Mouse (Mus musculus): Measurements from ENCODE around the gene Gm17402. TPM values are rescaled to one million over a fixed set of nuclear protein-coding genes. Genes with fewer than 3 reads are reported as not detected.

Gene Gm17402
- polyA plus RNA-seq (2016; fragmentation: Nextera tagmentation; extraction: Ambion mirVana), result not detected in 2 replicates

GRCm38 (mm10) chr3:67375063-67375462 lies at the start of gene Gm17402:
Gm17402 (minus strand) TSS chr3:67375163.
- Histone ChIP-seq H3K36me3 (no peaks in the 10 kb centered on the region), H3K27me3 (peaks cover 20% of the 10 kb centered on the region), H3K4me1 (peaks cover 4% of the 10 kb centered on the region; the same call in 1 of the 2 replicates), H3K4me3 (peak within 1 kb of the TSS; percentile 53), H3K9me3 (no peaks in the 10 kb centered on the region), H3K9ac (replicated peaks) (peak within 1 kb of the TSS; percentile 59), H3K27ac (replicated peaks) (no peak within 1 kb of the TSS), H3K4me2 (replicated peaks) (peak within 1 kb of the TSS; percentile 86)
- WGBS, result 55% methylated on average over 3 of the region's 3 CpGs
- no peak for ATAC-seq (ENCODE audit: low FRiP score, low read depth)

- no peak for ATAC-seq (ENCODE audit: low FRiP score, low read depth)
- Histone ChIP-seq H3K36me3 (no peaks in the 10 kb centered on the region), H3K4me1 (peaks cover 4% of the 10 kb centered on the region; the same call in 1 of the 2 replicates), H3K9me3 (no peaks in the 10 kb centered on the region), H3K27me3 (peaks cover 8% of the 10 kb centered on the region), H3K9ac (replicated peaks) (no peak overlapping the region), H3K4me3 (no peak overlapping the region), H3K4me2 (replicated peaks) (no peak overlapping the region), H3K27ac (replicated peaks) (no peak overlapping the region)
Observed at GRCm38 (mm10) chr3:67378215-67378614, 3.3 kb upstream of the Gm17402 start.

DNA sequence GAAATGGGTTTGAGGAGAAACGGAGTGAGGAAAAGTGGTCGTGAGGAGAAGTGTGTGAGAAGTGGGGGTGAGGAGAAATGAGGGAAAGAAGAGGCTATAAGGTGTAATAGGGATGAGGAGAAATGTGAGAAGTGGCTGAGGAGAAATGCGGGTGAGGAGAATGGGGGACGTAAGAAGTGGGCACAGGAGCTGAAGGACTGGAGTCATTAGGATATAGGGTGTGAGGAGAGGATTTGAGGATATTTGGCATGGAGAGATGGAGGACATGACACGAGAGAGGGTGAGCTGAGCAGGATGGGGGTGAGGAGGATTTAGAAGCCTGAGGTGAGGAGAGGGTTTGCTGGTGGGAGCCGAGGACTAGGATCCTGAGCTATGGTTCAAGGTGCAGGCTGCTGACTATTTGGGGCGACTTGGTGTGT lies 594 bp downstream of the Gm17402 start:
- 35% methylated on average over 7 of the region's 7 CpGs for WGBS
- H3K4me1 ChIP-seq, result peaks cover 4% of the 10 kb centered on the region; the same call in 1 of the 2 replicates
- H3K27me3 ChIP-seq, result peaks cover 20% of the 10 kb centered on the region
- peak overlapping the region; percentile 59 for H3K9ac ChIP-seq (replicated peaks)
- H3K9me3 ChIP-seq, result no peaks in the 10 kb centered on the region
- peak overlapping the region; percentile 53 for H3K4me3 ChIP-seq
- peak; percentile 64 for ATAC-seq (ENCODE audit: low FRiP score, low read depth)
- no peaks in the 10 kb centered on the region for H3K36me3 ChIP-seq
- peak overlapping the region; percentile 86 for H3K4me2 ChIP-seq (replicated peaks)
- no peak overlapping the region for H3K27ac ChIP-seq (replicated peaks)

GRCm38 (mm10) chr3:67373872-67374271 lies 1.1 kb downstream of the Gm17402 start, which contains the start of gene Mlf1:
Mlf1 (plus strand) TSS chr3:67374097.
- Histone ChIP-seq H3K9ac (replicated peaks) (peak within 1 kb of the TSS; percentile 59), H3K4me3 (peak within 1 kb of the TSS; percentile 53), H3K27me3 (peaks cover 20% of the 10 kb centered on the region), H3K9me3 (no peaks in the 10 kb centered on the region), H3K4me2 (replicated peaks) (peak within 1 kb of the TSS; percentile 86), H3K27ac (replicated peaks) (no peak within 1 kb of the TSS), H3K4me1 (peaks cover 4% of the 10 kb centered on the region; the same call in 1 of the 2 replicates), H3K36me3 (no peaks in the 10 kb centered on the region)
- ATAC-seq (ENCODE audit: low FRiP score, low read depth), result peak; percentile 97
- WGBS, result under 1% methylated on average over 35 of the region's 35 CpGs

- no peak for ATAC-seq (ENCODE audit: low FRiP score, low read depth)
Observed at GRCm38 (mm10) chr3:67372781-67373180, 2.2 kb downstream of the Gm17402 start.

DNA sequence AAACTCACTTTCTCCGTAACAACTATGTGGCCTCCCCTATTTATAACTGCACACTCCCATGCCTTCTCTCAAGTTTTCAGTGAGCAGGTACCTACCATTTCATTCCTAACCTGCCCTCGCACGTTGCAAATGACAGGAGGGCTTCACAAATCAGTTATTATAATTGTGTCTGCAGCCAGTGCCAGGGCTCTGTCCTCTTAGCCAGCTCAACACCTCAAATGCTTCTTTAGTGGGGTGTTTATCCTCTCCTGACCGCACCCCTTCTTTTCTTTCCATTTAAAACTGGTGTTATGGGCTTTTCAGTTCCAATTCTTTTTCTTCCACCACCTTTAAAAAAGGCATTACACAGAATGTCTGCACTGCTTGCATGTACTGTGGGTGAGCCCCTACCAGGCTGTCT lies 2.8 kb downstream of the Gm17402 start:
- 83% methylated on average over 4 of the region's 4 CpGs for WGBS
- Histone ChIP-seq H3K9me3 (no peaks in the 10 kb centered on the region), H3K27me3 (peaks cover 20% of the 10 kb centered on the region), H3K4me3 (no peak overlapping the region), H3K4me1 (peaks cover 4% of the 10 kb centered on the region; the same call in 1 of the 2 replicates), H3K9ac (replicated peaks) (no peak overlapping the region), H3K27ac (replicated peaks) (no peak overlapping the region), H3K36me3 (no peaks in the 10 kb centered on the region), H3K4me2 (replicated peaks) (no peak overlapping the region)
- no peak for ATAC-seq (ENCODE audit: low FRiP score, low read depth)

More at GRCm38 (mm10) chr3:67372781-67373180, 2.2 kb downstream of the Gm17402 start:
- H3K36me3 ChIP-seq, result no peaks in the 10 kb centered on the region
- no peak overlapping the region for H3K27ac ChIP-seq (replicated peaks)
- WGBS, result 67% methylated on average over 5 of the region's 5 CpGs
- H3K27me3 ChIP-seq, result peaks cover 20% of the 10 kb centered on the region
- no peaks in the 10 kb centered on the region for H3K9me3 ChIP-seq
- H3K4me3 ChIP-seq, result no peak overlapping the region
- H3K4me2 ChIP-seq (replicated peaks), result no peak overlapping the region
- no peak overlapping the region for H3K9ac ChIP-seq (replicated peaks)
- peaks cover 4% of the 10 kb centered on the region; the same call in 1 of the 2 replicates for H3K4me1 ChIP-seq

DNA sequence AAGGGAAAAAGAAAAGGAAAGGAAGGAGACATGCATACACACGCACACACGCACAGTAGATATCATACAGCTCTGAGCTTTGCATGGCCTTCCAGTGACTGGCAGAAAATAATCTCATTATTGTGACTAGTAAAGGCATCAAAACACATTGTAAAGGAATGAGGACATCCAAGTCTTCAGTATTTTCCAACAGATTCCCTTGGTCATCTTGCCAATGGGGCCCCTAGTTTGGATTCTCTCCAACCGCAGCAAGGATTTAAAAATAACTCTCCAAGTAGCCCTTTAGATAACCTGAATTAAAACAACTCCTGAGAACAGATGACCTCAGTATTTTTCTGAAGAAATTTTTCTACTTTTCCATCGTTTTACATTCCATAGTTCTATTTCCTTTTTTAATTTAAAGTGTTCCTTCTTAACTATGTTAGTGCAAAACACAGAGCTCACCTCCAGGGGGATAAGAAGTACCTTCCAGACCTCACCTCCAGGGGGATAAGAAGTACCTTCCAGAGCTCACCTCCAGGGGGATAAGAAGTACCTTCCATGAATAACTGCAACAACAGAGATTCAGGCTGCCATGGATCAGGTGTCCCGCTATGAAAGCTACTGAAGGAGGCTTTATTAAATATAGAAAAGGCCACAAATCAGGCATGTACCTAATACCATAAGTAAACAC lies 5.4 kb downstream of the Gm17402 start:
- Histone ChIP-seq H3K4me2 (replicated peaks) (no peak overlapping the region), H3K9me3 (no peaks in the 10 kb centered on the region), H3K27ac (replicated peaks) (no peak overlapping the region), H3K27me3 (peaks cover 17% of the 10 kb centered on the region), H3K4me3 (no peak overlapping the region), H3K4me1 (peaks cover 4% of the 10 kb centered on the region; the same call in 1 of the 2 replicates), H3K9ac (replicated peaks) (no peak overlapping the region), H3K36me3 (no peaks in the 10 kb centered on the region)
- 88% methylated on average over 5 of the region's 5 CpGs for WGBS
- no peak for ATAC-seq (ENCODE audit: low FRiP score, low read depth)

DNA sequence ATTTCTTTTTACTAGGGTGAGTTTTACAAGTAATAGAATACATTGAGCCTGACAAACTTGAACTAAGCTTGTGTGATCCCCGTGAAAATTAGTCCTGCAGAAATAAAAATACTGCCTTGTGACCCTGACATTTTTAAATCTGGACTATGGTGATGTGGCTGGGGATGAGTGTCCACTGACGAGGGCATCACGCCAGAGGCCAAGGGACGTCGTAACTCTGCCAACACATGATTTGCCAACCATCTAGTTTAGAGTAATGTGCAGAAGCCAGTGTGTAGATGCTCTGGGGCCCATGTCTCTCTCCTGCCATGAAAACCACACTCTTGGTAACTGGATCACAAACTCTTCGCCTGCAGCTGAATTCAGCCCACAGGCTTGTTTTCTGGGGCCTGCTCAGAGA lies 7.5 kb downstream of the Gm17402 start:
- H3K9ac ChIP-seq (replicated peaks), result no peak overlapping the region
- no peak overlapping the region for H3K4me3 ChIP-seq
- H3K4me1 ChIP-seq, result no peaks in the 10 kb centered on the region
- H3K27me3 ChIP-seq, result peaks cover 5% of the 10 kb centered on the region
- 91% methylated on average over 6 of the region's 6 CpGs for WGBS
- no peak overlapping the region for H3K27ac ChIP-seq (replicated peaks)
- H3K36me3 ChIP-seq, result no peaks in the 10 kb centered on the region
- H3K4me2 ChIP-seq (replicated peaks), result no peak overlapping the region
- ATAC-seq (ENCODE audit: low FRiP score, low read depth), result no peak
- H3K9me3 ChIP-seq, result no peaks in the 10 kb centered on the region

GRCm38 (mm10) chr3:67366087-67366892 lies 8.7 kb downstream of the Gm17402 start:
- H3K36me3 ChIP-seq, result no peaks in the 10 kb centered on the region
- no peak overlapping the region for H3K27ac ChIP-seq (replicated peaks)
- H3K27me3 ChIP-seq, result no peaks in the 10 kb centered on the region
- no peak for ATAC-seq (ENCODE audit: low FRiP score, low read depth)
- H3K4me2 ChIP-seq (replicated peaks), result no peak overlapping the region
- no peaks in the 10 kb centered on the region for H3K4me1 ChIP-seq
- H3K9me3 ChIP-seq, result no peaks in the 10 kb centered on the region
- H3K4me3 ChIP-seq, result no peak overlapping the region
- WGBS, result 70% methylated on average over 4 of the region's 4 CpGs
- no peak overlapping the region for H3K9ac ChIP-seq (replicated peaks)

- 85% methylated on average over 7 of the region's 7 CpGs for WGBS
- Histone ChIP-seq H3K27ac (replicated peaks) (no peak overlapping the region), H3K27me3 (no peaks in the 10 kb centered on the region), H3K4me1 (no peaks in the 10 kb centered on the region), H3K4me2 (replicated peaks) (no peak overlapping the region), H3K9me3 (no peaks in the 10 kb centered on the region), H3K36me3 (no peaks in the 10 kb centered on the region), H3K9ac (replicated peaks) (no peak overlapping the region), H3K4me3 (no peak overlapping the region)
- ATAC-seq (ENCODE audit: low FRiP score, low read depth), result no peak
Observed at GRCm38 (mm10) chr3:67358376-67358775, 16.6 kb downstream of the Gm17402 start.

- Histone ChIP-seq H3K4me3 (no peak overlapping the region), H3K27me3 (no peaks in the 10 kb centered on the region), H3K36me3 (no peaks in the 10 kb centered on the region), H3K9me3 (no peaks in the 10 kb centered on the region), H3K4me2 (replicated peaks) (no peak overlapping the region), H3K27ac (replicated peaks) (no peak overlapping the region), H3K9ac (replicated peaks) (no peak overlapping the region), H3K4me1 (peaks cover 9% of the 10 kb centered on the region; the same call in 1 of the 2 replicates)
- peak; percentile 65; the same call in 1 of the 2 replicates for ATAC-seq (ENCODE audit: low FRiP score, low read depth)
- 95% methylated on average over 3 of the region's 3 CpGs for WGBS
Observed at GRCm38 (mm10) chr3:67352763-67353149, 22.2 kb downstream of the Gm17402 start.

Measured in midbrain, embryonic 12.5 days (tissue).